Mouse (Mus musculus) embryo, embryonic 10.5 days (tissue): ENCODE measurements around the gene Nphp3.

Source experiments
- DNase-seq: peaks from one replicate; pipeline ENCODE4 v3.0.0-alpha.2; 2015; ENCODE audit warnings: low spot score

The Nphp3 gene

GRCm38 (mm10) chr9:104064571-104064970 is 62.2 kb downstream of the Nphp3 start:
- DNase-seq = no peak

GRCm38 (mm10) chr9:104070241-104070640 is 67.9 kb downstream of the Nphp3 start:
- no peak for DNase-seq

DNA sequence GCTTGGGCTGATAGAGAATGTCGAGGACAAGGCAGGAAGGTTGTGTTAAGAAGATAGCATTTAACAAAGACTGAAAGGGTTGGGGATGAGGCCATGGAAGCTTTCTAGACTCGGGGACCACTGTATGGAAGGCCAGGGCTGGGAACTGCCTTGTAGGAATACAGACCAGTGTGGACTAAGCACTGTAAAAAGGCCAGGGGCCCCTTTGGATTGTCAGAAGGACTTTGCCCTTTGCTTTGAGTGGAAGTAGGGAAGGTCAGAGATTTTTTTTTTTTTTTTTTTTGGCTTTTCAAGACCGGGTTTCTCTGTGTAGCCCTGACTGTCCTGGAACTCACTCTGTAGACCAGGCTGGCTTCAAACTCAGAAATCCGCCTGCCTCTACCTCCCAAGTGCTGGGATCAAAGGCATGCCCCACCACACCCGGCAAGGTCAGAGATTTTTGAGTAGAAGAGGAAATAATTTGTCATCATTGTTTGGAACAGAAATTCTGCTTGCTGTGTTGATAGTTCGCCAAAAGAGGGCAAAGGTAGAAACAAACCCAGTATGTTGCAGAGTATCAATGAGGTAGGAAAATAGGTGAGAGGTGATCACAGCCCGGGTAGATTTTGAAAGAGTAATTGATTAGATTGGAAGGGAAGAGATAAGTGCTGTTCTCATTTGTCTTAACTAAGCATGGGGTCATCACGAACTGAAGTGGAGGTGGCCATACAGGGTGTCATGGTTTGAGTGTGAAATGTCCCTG is 68.7 kb downstream of the Nphp3 start:
- DNase-seq = no peak

DNA sequence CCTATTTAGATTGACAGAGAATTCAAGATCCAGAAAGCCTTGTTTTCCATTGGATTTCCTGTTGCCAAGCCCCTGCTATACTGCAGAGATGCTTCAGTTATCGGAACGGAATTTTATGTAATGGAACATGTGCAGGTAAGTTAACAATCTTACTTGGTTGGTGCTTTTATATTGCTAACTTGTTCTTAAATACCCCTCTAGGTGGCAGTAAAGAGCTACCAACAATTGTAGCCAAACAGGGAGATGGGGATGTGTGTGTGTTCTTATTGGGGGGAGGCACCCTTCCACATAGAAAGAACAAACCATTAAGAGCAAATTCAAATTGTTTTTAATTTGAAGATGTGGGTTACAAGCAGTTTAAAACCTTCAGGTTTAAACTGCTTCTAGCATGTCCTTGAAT is 73.5 kb downstream of the Nphp3 start:
- peak; percentile 56 for DNase-seq

DNA sequence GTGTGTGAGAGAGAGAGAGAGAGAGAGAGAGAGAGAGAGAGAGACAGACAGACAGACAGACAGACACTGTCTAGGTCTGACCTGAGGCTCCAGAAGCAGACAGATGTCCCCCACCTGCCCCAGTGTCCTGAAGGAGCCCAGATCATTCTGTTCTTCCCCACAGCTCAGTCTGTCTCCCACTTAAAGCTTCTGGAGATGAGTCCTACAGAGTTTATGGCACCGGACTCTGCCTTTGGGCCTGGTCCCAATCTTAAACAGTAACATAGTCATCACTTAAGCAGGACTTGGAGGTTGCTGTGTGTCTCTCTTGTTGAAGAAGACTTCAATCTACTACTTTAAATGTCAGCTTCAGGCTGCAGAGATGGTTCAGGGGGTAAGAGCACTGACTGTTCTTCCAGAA is 76.4 kb downstream of the Nphp3 start:
- no peak for DNase-seq

DNA sequence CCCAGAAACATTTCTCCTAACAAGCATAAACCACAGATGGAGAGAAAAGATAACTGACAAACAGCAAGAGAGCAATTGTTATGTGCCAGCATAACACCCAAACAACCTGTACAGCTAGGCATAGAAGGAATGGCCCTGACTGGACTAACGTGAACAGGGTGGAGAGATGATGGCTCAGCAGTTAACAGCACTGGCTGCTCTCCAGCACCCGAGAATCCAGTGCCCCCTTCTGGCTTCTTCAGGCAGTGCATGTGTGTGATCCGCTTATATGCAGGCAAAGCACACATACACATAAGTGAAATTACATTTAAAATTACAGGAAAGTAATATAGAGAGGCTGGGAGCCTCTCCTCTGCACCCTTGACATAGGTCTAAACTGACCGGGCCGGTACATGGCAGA is 77.0 kb downstream of the Nphp3 start:
- DNase-seq = peak; percentile 75

- no peak for DNase-seq
Observed at GRCm38 (mm10) chr9:104080038-104080437, 77.7 kb downstream of the Nphp3 start.

DNA sequence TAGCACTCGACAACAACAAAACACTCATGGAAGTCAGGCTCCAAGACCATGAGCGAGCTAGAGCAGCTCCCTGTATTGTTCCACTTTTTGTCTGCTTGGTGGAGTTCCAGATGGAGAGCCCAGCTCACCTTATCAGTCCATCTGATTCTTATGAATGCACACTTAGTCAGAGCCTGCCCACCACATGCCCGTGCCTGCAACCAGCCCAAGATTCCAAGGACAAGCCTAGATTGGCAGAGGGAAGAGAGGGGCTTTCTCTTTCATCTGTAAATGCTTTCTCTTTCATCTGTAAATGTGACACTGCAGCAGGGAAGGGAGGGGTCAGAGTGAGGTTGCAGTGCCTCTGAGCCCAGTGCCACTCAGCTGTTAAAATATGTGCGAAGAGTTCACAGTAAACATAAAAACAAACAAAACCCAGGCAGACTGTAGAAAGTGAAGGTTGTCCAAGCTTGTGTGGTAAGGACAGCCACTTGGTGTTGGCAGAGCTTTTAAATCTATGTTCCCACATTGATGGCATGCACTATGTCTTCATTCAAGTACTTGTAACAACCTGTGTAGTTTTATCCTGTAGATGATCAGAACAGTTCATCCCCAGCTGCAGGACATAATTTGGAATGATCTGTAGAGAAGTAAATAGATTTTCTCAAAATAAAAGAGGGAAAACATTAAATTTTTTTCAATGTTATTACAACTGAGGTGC is 83.5 kb downstream of the Nphp3 start:
- no peak for DNase-seq

GRCm38 (mm10) chr9:104088555-104088954 is 86.2 kb downstream of the Nphp3 start:
- DNase-seq = no peak

- DNase-seq = no peak
Observed at GRCm38 (mm10) chr9:104092945-104093344, 90.6 kb downstream of the Nphp3 start.
